ENCODE assay signal across 8 mouse cellular contexts in genomic region chr11:82951865-82952611, GRCm38 (mm10). TPM values are rescaled to one million over a fixed set of nuclear protein-coding genes. Genes with fewer than 3 reads are reported as not detected.
DNase-seq lines count a peak whose midpoint lies in the region; ATAC-seq and TF ChIP-seq lines count a peak whose summit lies in the region.

No protein-coding gene starts in this region.

- no peaks in the 10 kb centered on the region for H3K9me3 ChIP-seq in forebrain, postnatal 0 days (ENCODE audit: low read length)
- H3K9me3 ChIP-seq in hindbrain, embryonic 13.5 days = no peaks in the 10 kb centered on the region
- no peaks in the 10 kb centered on the region for H3K9me3 ChIP-seq in midbrain, postnatal 0 days (ENCODE audit: low read length)

- peak overlapping the region; percentile 67 for H3K27ac ChIP-seq in left cerebral cortex, adult 2 months
- no peak overlapping the region for H3K27ac ChIP-seq in forebrain, postnatal 0 days (ENCODE audit: low read depth, low read length)
- H3K27ac ChIP-seq in hindbrain, embryonic 13.5 days = no peak overlapping the region
- peak overlapping the region; percentile 91 for H3K27ac ChIP-seq in liver, adult 2 months (replicated peaks; ENCODE audit: insufficient read depth, low read depth, low read length)
- H3K27ac ChIP-seq in midbrain, postnatal 0 days (ENCODE audit: low read depth, low read length) = no peak overlapping the region

- H3K4me2 ChIP-seq in forebrain, postnatal 0 days (ENCODE audit: low read depth) = peak overlapping the region; percentile 13; the same call in 1 of the 2 replicates
- 0 out of 2 replicates have a peak overlapping the region, but pooled peaks have one; percentile 19 for H3K4me2 ChIP-seq in hindbrain, embryonic 13.5 days
- peak overlapping the region; percentile 1; the same call in 1 of the 2 replicates for H3K4me2 ChIP-seq in midbrain, postnatal 0 days (ENCODE audit: low read depth, low read length, poor library complexity, severe bottlenecking)

- H3K36me3 ChIP-seq in forebrain, postnatal 0 days (ENCODE audit: insufficient read depth) = no peaks in the 10 kb centered on the region
- H3K36me3 ChIP-seq in hindbrain, embryonic 13.5 days = no peaks in the 10 kb centered on the region
- H3K36me3 ChIP-seq in liver, adult 2 months (ENCODE audit: control insufficient read depth, insufficient read depth, low read length) = peaks cover 2% of the 10 kb centered on the region; the same call in 1 of the 2 replicates
- no peaks in the 10 kb centered on the region for H3K36me3 ChIP-seq in midbrain, postnatal 0 days (ENCODE audit: insufficient read depth, low read length)

- no peak for DNase-seq in left cerebral cortex, adult 2 months (ENCODE audit: extremely low spot score in 1 of 2, low spot score in 2 of 2)
- no peak for DNase-seq in left cerebral cortex, postnatal 25 days (ENCODE audit: low spot score in 2 of 2)
- DNase-seq in forebrain, postnatal 0 days = no peak
- DNase-seq in liver, adult 2 months (ENCODE audit: extremely low read depth, low read depth, low spot score) = peak; percentile 20
- no peak for DNase-seq in midbrain, postnatal 0 days (ENCODE audit: low spot score)
- no peak for DNase-seq in right cerebral cortex, postnatal 25 days

- no peak overlapping the region for H3K9ac ChIP-seq in forebrain, postnatal 0 days
- H3K9ac ChIP-seq in hindbrain, embryonic 13.5 days = no peak overlapping the region; the same call in 1 of the 2 replicates
- H3K9ac ChIP-seq in liver, adult 2 months (ENCODE audit: low read depth, low read length) = peak overlapping the region; percentile 77
- no peak overlapping the region for H3K9ac ChIP-seq in midbrain, postnatal 0 days (replicated peaks; ENCODE audit: low read length, poor library complexity, severe bottlenecking)

- no peak for TF ChIP-seq CTCF in left cerebral cortex, adult 2 months (IDR thresholded peaks at IDR 0.05)
- no peak for TF ChIP-seq CTCF in forebrain, postnatal 0 days (IDR thresholded peaks at IDR 0.05; ENCODE audit: low read depth)
- no peak for TF ChIP-seq CTCF in liver, adult 2 months (IDR thresholded peaks at IDR 0.05; ENCODE audit: low read depth, low read length)
- TF ChIP-seq CTCF in midbrain, postnatal 0 days (IDR thresholded peaks at IDR 0.05) = no peak

- TF ChIP-seq POLR2A in liver, adult 2 months (IDR thresholded peaks at IDR 0.05; ENCODE audit: extremely low read depth, insufficient read depth, low read length) = no peak

- ATAC-seq in forebrain, postnatal 0 days = no peak
- ATAC-seq in hindbrain, embryonic 13.5 days (ENCODE audit: low FRiP score) = no peak
- ATAC-seq in midbrain, postnatal 0 days (ENCODE audit: low FRiP score) = no peak
- ATAC-seq in frontal cortex, adult (ENCODE audit: low TSS enrichment) = no peak

- H3K27me3 ChIP-seq in forebrain, postnatal 0 days (ENCODE audit: insufficient read depth, low read length) = peaks cover 32% of the 10 kb centered on the region
- H3K27me3 ChIP-seq in hindbrain, embryonic 13.5 days = peaks cover 69% of the 10 kb centered on the region
- no peaks in the 10 kb centered on the region; the same call in 1 of the 2 replicates for H3K27me3 ChIP-seq in liver, adult 2 months (ENCODE audit: control insufficient read depth, insufficient read depth, low read length)
- H3K27me3 ChIP-seq in midbrain, postnatal 0 days (ENCODE audit: insufficient read depth, low read length) = peaks cover 27% of the 10 kb centered on the region

- no peaks in the 10 kb centered on the region for H3K4me1 ChIP-seq in forebrain, postnatal 0 days (ENCODE audit: insufficient read depth)
- H3K4me1 ChIP-seq in hindbrain, embryonic 13.5 days (replicated peaks) = peaks cover 9% of the 10 kb centered on the region; the same call in 1 of the 2 replicates
- peaks cover 1% of the 10 kb centered on the region; the same call in 1 of the 2 replicates for H3K4me1 ChIP-seq in liver, adult 2 months (ENCODE audit: control insufficient read depth, insufficient read depth, low read length)
- H3K4me1 ChIP-seq in midbrain, postnatal 0 days (ENCODE audit: insufficient read depth, low read length) = no peaks in the 10 kb centered on the region

- peak overlapping the region; percentile 37 for H3K4me3 ChIP-seq in left cerebral cortex, adult 2 months
- H3K4me3 ChIP-seq in forebrain, postnatal 0 days (ENCODE audit: low read depth, low read length) = peak overlapping the region; percentile 14; the same call in 1 of the 2 replicates
- peak overlapping the region; percentile 5; the same call in 1 of the 2 replicates for H3K4me3 ChIP-seq in hindbrain, embryonic 13.5 days
- H3K4me3 ChIP-seq in liver, adult 2 months (ENCODE audit: insufficient read depth, low read depth, low read length) = peak overlapping the region; percentile 77
- peak overlapping the region; percentile 5; the same call in 1 of the 2 replicates for H3K4me3 ChIP-seq in midbrain, postnatal 0 days (ENCODE audit: low read depth, low read length)

- no peaks in the 10 kb centered on the region for H3K79me2 ChIP-seq in liver, adult 2 months (ENCODE audit: control insufficient read depth, insufficient read depth, low read length)

- 13% methylated on average over 28 of the region's 28 CpGs for WGBS in forebrain, postnatal 0 days
- WGBS in hindbrain, embryonic 13.5 days = 13% methylated on average over 28 of the region's 28 CpGs
- 3% methylated on average over 28 of the region's 28 CpGs for WGBS in liver, adult 2 months
- 10% methylated on average over 28 of the region's 28 CpGs for WGBS in midbrain, postnatal 0 days

- intact Hi-C loops in left cerebral cortex, adult 2 months (cut with DNase I) = no loop called here
- intact Hi-C loops in left cerebral cortex, postnatal 25 days (cut with DNase I) = no loop called here

RNA-seq across cellular contexts. Expression of gene Slfn5, which starts 0.9 kb away (rescaled TPM):
- 1 to 10 TPM; 2.7 to 5.5 TPM for total RNA-seq in left cerebral cortex, adult 2 months (2021)
- total RNA-seq in left cerebral cortex, postnatal 25 days (2021) = 1 to 10 TPM; 4.4 to 4.5 TPM
- total RNA-seq in forebrain, postnatal 0 days (2014; rRNA removed) = 2.6 and 5.4 TPM in 2 replicates
- 1.5 and 2.4 TPM in 2 replicates for polyA plus RNA-seq in forebrain, postnatal 0 days (2015; fragmentation: Nextera tagmentation; extraction: Ambion mirVana)
- 1.00 and 1.0 TPM in 2 replicates for polyA plus RNA-seq in hindbrain, embryonic 13.5 days (2015; fragmentation: Nextera tagmentation; extraction: Ambion mirVana)
- total RNA-seq in liver, adult 2 months (2014; rRNA removed) = 9.5 and 12.0 TPM in 2 replicates
- 0.83 and 1.3 TPM in 2 replicates for polyA plus RNA-seq in liver, adult 2 months (2012; rRNA removed)
- 3.9 and 4.0 TPM in 2 replicates for total RNA-seq in midbrain, postnatal 0 days (2014; rRNA removed)
- 2.0 and 2.5 TPM in 2 replicates for polyA plus RNA-seq in midbrain, postnatal 0 days (2015; fragmentation: Nextera tagmentation; extraction: Ambion mirVana)

RNA-seq across cellular contexts. Expression of gene Slfn9, which starts 39.6 kb away (rescaled TPM):
- total RNA-seq in left cerebral cortex, adult 2 months (2021) = under 1 TPM; 0.26 to 0.45 TPM
- under 1 TPM; 0.48 to 0.57 TPM for total RNA-seq in left cerebral cortex, postnatal 25 days (2021)
- 1.3 and 2.2 TPM in 2 replicates for total RNA-seq in forebrain, postnatal 0 days (2014; rRNA removed)
- polyA plus RNA-seq in forebrain, postnatal 0 days (2015; fragmentation: Nextera tagmentation; extraction: Ambion mirVana) = 0.93 and 1.3 TPM in 2 replicates
- 2.7 and 2.8 TPM in 2 replicates for polyA plus RNA-seq in hindbrain, embryonic 13.5 days (2015; fragmentation: Nextera tagmentation; extraction: Ambion mirVana)
- 2.7 and 3.1 TPM in 2 replicates for total RNA-seq in liver, adult 2 months (2014; rRNA removed)
- polyA plus RNA-seq in liver, adult 2 months (2012; rRNA removed) = 0.20 and 0.25 TPM in 2 replicates
- total RNA-seq in midbrain, postnatal 0 days (2014; rRNA removed) = 0.99 and 1.6 TPM in 2 replicates
- polyA plus RNA-seq in midbrain, postnatal 0 days (2015; fragmentation: Nextera tagmentation; extraction: Ambion mirVana) = 0.52 and 0.53 TPM in 2 replicates

RNA-seq across cellular contexts. Expression of gene Unc45b, which starts 41.7 kb away (rescaled TPM):
- total RNA-seq in left cerebral cortex, adult 2 months (2021) = 1 to 10 TPM; 1.3 to 2.0 TPM
- total RNA-seq in left cerebral cortex, postnatal 25 days (2021) = 1 to 10 TPM; 1.8 to 3.1 TPM
- 1.4 and 3.0 TPM in 2 replicates for total RNA-seq in forebrain, postnatal 0 days (2014; rRNA removed)
- polyA plus RNA-seq in forebrain, postnatal 0 days (2015; fragmentation: Nextera tagmentation; extraction: Ambion mirVana) = 2.2 and 2.4 TPM in 2 replicates
- polyA plus RNA-seq in hindbrain, embryonic 13.5 days (2015; fragmentation: Nextera tagmentation; extraction: Ambion mirVana) = 1.2 and 1.3 TPM in 2 replicates
- total RNA-seq in liver, adult 2 months (2014; rRNA removed) = 0.46 and 0.81 TPM in 2 replicates
- 0.32 TPM in 2 replicates for polyA plus RNA-seq in liver, adult 2 months (2012; rRNA removed)
- 0.05 and 0.19 TPM in 2 replicates for total RNA-seq in midbrain, postnatal 0 days (2014; rRNA removed)
- 2.9 and 3.1 TPM in 2 replicates for polyA plus RNA-seq in midbrain, postnatal 0 days (2015; fragmentation: Nextera tagmentation; extraction: Ambion mirVana)

RNA-seq across cellular contexts. Expression of gene Nle1, which starts 43.8 kb away (rescaled TPM):
- 10 to 100 TPM; 41.0 to 45.8 TPM for total RNA-seq in left cerebral cortex, adult 2 months (2021)
- total RNA-seq in left cerebral cortex, postnatal 25 days (2021) = 10 to 100 TPM; 32.3 to 32.8 TPM
- total RNA-seq in forebrain, postnatal 0 days (2014; rRNA removed) = 31.5 and 34.9 TPM in 2 replicates
- polyA plus RNA-seq in forebrain, postnatal 0 days (2015; fragmentation: Nextera tagmentation; extraction: Ambion mirVana) = 26.4 and 27.2 TPM in 2 replicates
- polyA plus RNA-seq in hindbrain, embryonic 13.5 days (2015; fragmentation: Nextera tagmentation; extraction: Ambion mirVana) = 27.3 and 35.3 TPM in 2 replicates
- 2.3 and 2.6 TPM in 2 replicates for total RNA-seq in liver, adult 2 months (2014; rRNA removed)
- 11.0 and 15.6 TPM in 2 replicates for polyA plus RNA-seq in liver, adult 2 months (2012; rRNA removed)
- total RNA-seq in midbrain, postnatal 0 days (2014; rRNA removed) = 24.9 and 28.7 TPM in 2 replicates
- 29.8 and 30.1 TPM in 2 replicates for polyA plus RNA-seq in midbrain, postnatal 0 days (2015; fragmentation: Nextera tagmentation; extraction: Ambion mirVana)

Comparison
In these comparisons a context has a peak if more than half of its experiments do, and no peak if none do; other contexts are left out.
1. H3K27ac ChIP-seq: peak in left cerebral cortex, adult 2 months (single experiment) and liver, adult 2 months (single experiment); none in forebrain, postnatal 0 days (single experiment), hindbrain, embryonic 13.5 days (single experiment) and midbrain, postnatal 0 days (single experiment).
2. H3K4me3 ChIP-seq: peak in every context shown above with its lines; median percentile 77 in liver, adult 2 months; 37 in left cerebral cortex, adult 2 months; 14 in forebrain, postnatal 0 days; 5 in hindbrain, embryonic 13.5 days; 5 in midbrain, postnatal 0 days.
3. Peak in every context shown above with its lines, with median percentiles within 50 percentile points of each other: H3K4me2 ChIP-seq.